Mouse (Mus musculus) Patski (cell line): ENCODE results near the gene Hsd11b2. TPM values are rescaled to one million over a fixed set of nuclear protein-coding genes. Genes with fewer than 3 reads are reported as not detected.

Experiments
- ATAC-seq: fragments of 100-300 bp; one replicate; pipeline ENCODE4 v1.8.0; 2021
- CTCF ChIA-PET: fragments of 350-600 bp; sonication (Branson Sonifier 250); formaldehyde crosslinking; loops from one replicate; lab custom pipeline; 2022; ENCODE audit warnings: inconsistent platforms; lab: Charles Lee
- POLR2A ChIA-PET: fragments of 350-600 bp; sonication (Branson Sonifier 250); formaldehyde crosslinking; loops from one replicate; lab custom pipeline; 2022; ENCODE audit warnings: antibody characterized with exemption, inconsistent platforms; lab: Charles Lee
- DNase-seq: peaks from one replicate; pipeline ENCODE4 v3.0.0-alpha.2; 2011; ENCODE audit warnings: low read depth, low spot score
- H3K27me3 ChIP-seq: fragments of 371-371 bp; one replicate; pipeline ENCODE4 v1.5.1; 2021
- CTCF ChIP-seq: fragments of 100-300 bp; IDR thresholded peaks from one replicate; pipeline ENCODE4 v1.5.1; 2021
- in situ Hi-C: fragments of 300-500 bp; cut with MboI; formaldehyde crosslinking; loops from 3 replicates; pipeline ENCODE4 v1.11.1; 2018; ENCODE audit warnings: low pct_unique_long_range_greater_than_20kb, mixed read lengths
- polyA plus RNA-seq: library from polyadenylated mRNA; unstranded; gene quantifications from one replicate; pipeline ENCODE4 v1.2.3, GENCODE M21; 2021

Hsd11b2 gene
- polyA plus RNA-seq, 1 experiment from 2014 or later: 8.2 TPM

- in situ Hi-C loops: no loop called here
- ChIA-PET POLR2A (no interaction called here), CTCF (interaction anchor here (1.1 to 2.4 kb wide), 3 partner anchors 8 to 14 kb away, joined by 4 to 5 read pairs (median 5); no protein-coding TSS in a partner anchor)
- no peaks in the 10 kb centered on the region for H3K27me3 ChIP-seq
- TF ChIP-seq CTCF: no peak
- no peak for DNase-seq
- no peak for ATAC-seq
Observed at GRCm38 (mm10) chr8:105473816-105474606, 44.5 kb upstream of the Hsd11b2 start.

- in situ Hi-C loops: no loop called here
- no peak for DNase-seq
Observed at GRCm38 (mm10) chr8:105474680-105475079, 43.9 kb upstream of the Hsd11b2 start.

GRCm38 (mm10) chr8:105475254-105475653, 43.3 kb upstream of the Hsd11b2 start:
- no peaks in the 10 kb centered on the region for H3K27me3 ChIP-seq
- in situ Hi-C loops: no loop called here
- POLR2A ChIA-PET: interaction anchor here (0.9 kb wide), 1 partner anchor 10 kb away, joined by 3 read pairs; no protein-coding TSS in a partner anchor
- CTCF ChIA-PET: interaction anchor here (1.1 to 1.9 kb wide), 4 partner anchors 9 to 78 kb away, joined by 3 to 5 read pairs (median 4); no protein-coding TSS in a partner anchor
- DNase-seq: no peak
- TF ChIP-seq CTCF: no peak
- ATAC-seq: no peak

More at GRCm38 (mm10) chr8:105474680-105475079, 43.9 kb upstream of the Hsd11b2 start:
- TF ChIP-seq CTCF: no peak
- ATAC-seq: no peak
- H3K27me3 ChIP-seq: no peaks in the 10 kb centered on the region
- POLR2A ChIA-PET: interaction anchor here (0.9 kb wide), 1 partner anchor 9 kb away, joined by 3 read pairs; no protein-coding TSS in a partner anchor
- CTCF ChIA-PET: interaction anchor here (1.1 to 2.4 kb wide), 3 partner anchors 9 to 15 kb away, joined by 4 to 5 read pairs (median 5); no protein-coding TSS in a partner anchor

GRCm38 (mm10) chr8:105475742-105476141, 42.8 kb upstream of the Hsd11b2 start:
- POLR2A ChIA-PET: interaction anchor here (0.9 kb wide), 1 partner anchor 10 kb away, joined by 3 read pairs; no protein-coding TSS in a partner anchor
- H3K27me3 ChIP-seq: no peaks in the 10 kb centered on the region
- ATAC-seq (no peak), DNase-seq (no peak)
- TF ChIP-seq CTCF: no peak
- CTCF ChIA-PET: interaction anchor here (0.9 to 1.9 kb wide), 4 partner anchors 9 to 78 kb away, joined by 3 to 5 read pairs (median 3); no protein-coding TSS in a partner anchor
- in situ Hi-C loops: no loop called here

GRCm38 (mm10) chr8:105476161-105476560, 42.4 kb upstream of the Hsd11b2 start:
- H3K27me3 ChIP-seq: no peaks in the 10 kb centered on the region
- ChIA-PET POLR2A (no interaction called here), CTCF (interaction anchor here (0.7 to 1.9 kb wide), 5 partner anchors 9 to 79 kb away, joined by 3 to 5 read pairs (median 3); no protein-coding TSS in a partner anchor)
- DNase-seq (no peak), ATAC-seq (no peak)
- no peak for TF ChIP-seq CTCF
- in situ Hi-C loops: no loop called here

- H3K27me3 ChIP-seq: no peaks in the 10 kb centered on the region
- POLR2A ChIA-PET: no interaction called here
- ATAC-seq (no peak), DNase-seq (no peak)
- no peak for TF ChIP-seq CTCF
- in situ Hi-C loops: no loop called here
- CTCF ChIA-PET: interaction anchor here (0.7 to 2.9 kb wide), 10 partner anchors 8 to 68 kb away, joined by 3 to 11 read pairs (median 3); no protein-coding TSS in a partner anchor
Observed at GRCm38 (mm10) chr8:105476628-105477413, 41.7 kb upstream of the Hsd11b2 start.

GRCm38 (mm10) chr8:105477792-105478191, 40.8 kb upstream of the Hsd11b2 start:
- H3K27me3 ChIP-seq: no peaks in the 10 kb centered on the region
- in situ Hi-C loops: no loop called here
- ChIA-PET CTCF (interaction anchor here (0.9 to 2.9 kb wide), 9 partner anchors 11 to 118 kb away, joined by 3 to 11 read pairs (median 3); no protein-coding TSS in a partner anchor), POLR2A (no interaction called here)
- TF ChIP-seq CTCF: no peak
- ATAC-seq (no peak), DNase-seq (no peak)

GRCm38 (mm10) chr8:105481013-105481412, 37.5 kb upstream of the Hsd11b2 start:
- DNase-seq (no peak), ATAC-seq (no peak)
- in situ Hi-C loops: no loop called here
- TF ChIP-seq CTCF: no peak
- ChIA-PET CTCF (interaction anchor here (0.7 to 1.7 kb wide), 7 partner anchors 14 to 65 kb away, joined by 3 to 5 read pairs (median 3); no protein-coding TSS in a partner anchor), POLR2A (interaction anchor here (0.7 to 1.6 kb wide), 5 partner anchors 10 to 88 kb away, joined by 3 to 9 read pairs (median 5); partner anchors contain the start of gene Tppp3)
- no peaks in the 10 kb centered on the region for H3K27me3 ChIP-seq

GRCm38 (mm10) chr8:105481453-105481852, 37.1 kb upstream of the Hsd11b2 start:
- no peaks in the 10 kb centered on the region for H3K27me3 ChIP-seq
- no peak for ATAC-seq
- in situ Hi-C loops: no loop called here
- ChIA-PET POLR2A (interaction anchor here (1.2 to 1.6 kb wide), 2 partner anchors 11 to 15 kb away, joined by 4 to 9 read pairs; partner anchors contain the start of gene Tppp3), CTCF (interaction anchor here (0.9 to 1.7 kb wide), 4 partner anchors 13 to 49 kb away, joined by 3 to 5 read pairs (median 4); no protein-coding TSS in a partner anchor)
- no peak for TF ChIP-seq CTCF
- no peak for DNase-seq
